Mouse (Mus musculus): ENCODE measurements around the gene Mpped2.
A peak's percentile ranks its signal among the peaks of the same experiment; 100 is the strongest.

The Mpped2 gene

GRCm38 (mm10) chr2:106821292-106821691, 128.2 kb downstream of the Mpped2 start:
- no peak for DNase-seq

- no peak for DNase-seq
Observed at GRCm38 (mm10) chr2:106821883-106822282, 128.8 kb downstream of the Mpped2 start.

- no peak for DNase-seq
Observed at GRCm38 (mm10) chr2:106822540-106822939, 129.5 kb downstream of the Mpped2 start.

GRCm38 (mm10) chr2:106825461-106825860, 132.4 kb downstream of the Mpped2 start:
- DNase-seq: no peak

- peak; percentile 25 for DNase-seq
Observed at GRCm38 (mm10) chr2:106826023-106826422, 133.0 kb downstream of the Mpped2 start.

GRCm38 (mm10) chr2:106826806-106827205, 133.7 kb downstream of the Mpped2 start:
- DNase-seq: no peak

- DNase-seq: no peak
Observed at GRCm38 (mm10) chr2:106828573-106829310, 135.7 kb downstream of the Mpped2 start.

- DNase-seq: no peak
Observed at GRCm38 (mm10) chr2:106829420-106829819, 136.4 kb downstream of the Mpped2 start.

GRCm38 (mm10) chr2:106832577-106832976, 139.5 kb downstream of the Mpped2 start:
- no peak for DNase-seq

- DNase-seq: no peak
Observed at GRCm38 (mm10) chr2:106833212-106833611, 140.1 kb downstream of the Mpped2 start.

- DNase-seq: no peak
Observed at GRCm38 (mm10) chr2:106835321-106835720, 142.3 kb downstream of the Mpped2 start.

GRCm38 (mm10) chr2:106837241-106837640, 144.2 kb downstream of the Mpped2 start:
- no peak for DNase-seq

GRCm38 (mm10) chr2:106844147-106844546, 151.1 kb downstream of the Mpped2 start:
- DNase-seq: no peak

GRCm38 (mm10) chr2:106844766-106845678, 152.0 kb downstream of the Mpped2 start:
- DNase-seq: no peak

- no peak for DNase-seq
Observed at GRCm38 (mm10) chr2:106846511-106846910, 153.4 kb downstream of the Mpped2 start.

- DNase-seq: no peak
Observed at GRCm38 (mm10) chr2:106849389-106849788, 156.3 kb downstream of the Mpped2 start.

GRCm38 (mm10) chr2:106851515-106851914, 158.4 kb downstream of the Mpped2 start:
- no peak for DNase-seq

GRCm38 (mm10) chr2:106854213-106854612, 161.1 kb downstream of the Mpped2 start:
- no peak for DNase-seq

GRCm38 (mm10) chr2:106854758-106855157, 161.7 kb downstream of the Mpped2 start:
- DNase-seq: no peak

GRCm38 (mm10) chr2:106855184-106855583, 162.1 kb downstream of the Mpped2 start:
- no peak for DNase-seq

GRCm38 (mm10) chr2:106855623-106856350, 162.7 kb downstream of the Mpped2 start:
- no peak for DNase-seq

- DNase-seq: no peak
Observed at GRCm38 (mm10) chr2:106856361-106856961, 163.4 kb downstream of the Mpped2 start.

GRCm38 (mm10) chr2:106857258-106857657, 164.2 kb downstream of the Mpped2 start:
- no peak for DNase-seq

Data from right cerebral cortex, adult 18-20 months (tissue).